Mouse (Mus musculus) bone marrow, adult 2 months (tissue): Measurements from ENCODE around the gene St8sia2. TPM values are rescaled to one million over a fixed set of nuclear protein-coding genes. Genes with fewer than 3 reads are reported as not detected.

ENCODE experiments used
- H3K27ac ChIP-seq: fragments of 200-500 bp; 2 replicates; pipeline ENCODE4 v1.5.1; 2012; ENCODE audit warnings: low read depth, mild to moderate bottlenecking, control low read depth, inconsistent platforms, low read length; ENCODE audit not compliant: control insufficient read depth, poor library complexity, insufficient read depth
- H3K4me1 ChIP-seq: fragments of 200-500 bp; 2 replicates; pipeline ENCODE4 v1.6.1; 2011; ENCODE audit warnings: low read length; ENCODE audit not compliant: control insufficient read depth, insufficient read depth
- H3K4me3 ChIP-seq: fragments of 200-500 bp; replicated peaks from 2 replicates; pipeline ENCODE3; 2011; ENCODE audit warnings: mild to moderate bottlenecking, low read depth, low read length, control low read depth; ENCODE audit not compliant: control insufficient read depth
- CTCF ChIP-seq: fragments of 200-500 bp; IDR thresholded peaks from 2 replicates; pipeline ENCODE4 v1.5.1; 2011; ENCODE audit warnings: low read length, control low read depth; ENCODE audit not compliant: control insufficient read depth, insufficient read depth
- POLR2A ChIP-seq: fragments of 200-500 bp; IDR thresholded peaks from 2 replicates; pipeline ENCODE4 v1.6.1; 2011; ENCODE audit warnings: low read depth, mild to moderate bottlenecking, control low read depth, low read length, borderline replicate concordance; ENCODE audit not compliant: control insufficient read depth
- WGBS: fragments of 180-500 bp; shearing (Covaris S2); methylation state at CpG from one replicate; pipeline ENCODE4 v1.1.7; 2018; 5-methylcytosine and 5-hydroxymethylcytosine counted together
- polyA plus RNA-seq: library from polyadenylated mRNA; stranded (reverse); fragments of >200 nt; gene quantifications from 2 replicates; pipeline ENCODE4 v1.2.4, GENCODE M21; 2011; ENCODE audit warnings: low replicate concordance; ENCODE audit not compliant: missing spikeins, insufficient read depth, insufficient read length

Gene St8sia2
- polyA plus RNA-seq, 1 experiment: not detected

DNA sequence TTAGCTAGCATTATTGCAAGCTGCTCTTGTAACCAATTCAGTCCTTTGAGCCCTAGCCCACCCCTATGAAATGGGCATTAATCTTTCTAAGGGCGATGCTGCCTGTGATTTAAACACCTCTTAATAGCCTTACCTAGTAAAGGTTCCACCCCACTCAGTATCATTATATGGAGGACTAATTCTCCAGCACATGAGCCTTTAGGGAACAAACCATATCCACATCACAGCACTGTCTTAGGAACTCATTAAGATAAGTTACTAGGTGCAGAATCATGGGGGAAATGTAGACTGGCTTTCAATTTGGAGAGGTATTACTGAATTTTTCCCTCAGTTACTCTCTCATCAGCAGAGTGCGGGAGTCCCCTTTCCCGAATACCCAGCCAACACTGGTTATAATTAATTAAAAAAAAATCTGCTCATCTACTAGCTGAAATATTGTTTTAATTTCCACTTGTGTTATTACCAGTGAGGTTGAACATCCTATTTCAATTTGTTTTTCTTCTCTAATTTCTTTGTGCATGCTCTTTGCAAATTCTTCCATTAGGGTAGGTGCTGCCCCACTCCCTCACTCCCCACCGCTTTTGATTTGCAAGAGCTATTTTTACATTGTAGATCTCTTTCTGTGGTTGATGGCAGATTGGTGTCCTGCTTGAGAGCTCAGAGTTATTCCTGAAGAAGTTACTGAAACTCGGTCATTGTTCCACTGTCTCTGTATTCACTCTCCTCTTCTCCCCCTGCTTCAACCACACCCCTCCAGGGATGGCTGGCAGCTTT, 103.9 kb downstream of the St8sia2 start:
- TF ChIP-seq CTCF: no peak
- no peak for TF ChIP-seq POLR2A
- Histone ChIP-seq H3K4me1 (no peaks in the 10 kb centered on the region), H3K27ac (no peak overlapping the region), H3K4me3 (no peak overlapping the region)
- 77% methylated on average over 5 of the region's 5 CpGs for WGBS

DNA sequence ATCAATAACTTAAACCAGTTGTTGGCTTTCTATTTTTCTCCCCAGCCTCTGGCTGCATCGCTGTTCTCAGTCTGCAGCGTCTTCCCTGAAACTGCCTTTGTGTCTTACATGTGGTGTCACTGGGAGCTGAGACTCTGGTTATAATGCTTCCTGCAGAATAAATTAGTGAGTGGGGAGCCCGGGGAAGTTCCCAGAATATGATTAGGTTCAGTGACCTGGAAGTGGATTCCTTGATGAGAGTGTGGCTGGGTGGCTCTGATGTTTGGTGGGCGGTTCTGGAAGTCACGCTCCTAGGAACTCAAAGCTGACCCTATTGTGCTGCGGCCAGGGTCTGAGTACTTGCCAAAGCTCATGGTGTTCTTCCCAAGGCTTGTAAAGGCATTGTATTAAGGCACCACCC, 119.0 kb downstream of the St8sia2 start:
- TF ChIP-seq CTCF (no peak), POLR2A (no peak)
- Histone ChIP-seq H3K27ac (no peak overlapping the region), H3K4me1 (no peaks in the 10 kb centered on the region), H3K4me3 (no peak overlapping the region)
- WGBS: 73% methylated on average over 6 of the region's 6 CpGs

DNA sequence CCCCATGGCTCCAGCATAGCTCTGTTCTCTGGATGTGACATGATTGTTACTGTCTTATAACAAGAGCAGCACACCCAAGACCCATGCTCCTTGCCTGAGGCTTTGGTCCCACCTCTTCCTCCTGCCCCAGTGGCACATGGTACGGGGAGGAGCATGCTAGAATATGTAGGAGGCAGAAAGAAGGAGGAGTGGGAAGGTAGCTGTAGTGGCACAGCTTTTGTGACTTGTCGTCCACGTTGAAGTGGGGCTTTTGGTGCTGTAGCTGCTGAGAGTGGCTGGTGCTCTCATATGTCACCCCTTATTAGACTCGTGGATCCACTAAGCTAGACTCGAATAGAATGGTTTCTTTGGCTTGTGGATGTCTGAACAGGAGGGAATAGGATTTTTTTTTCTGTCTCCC, 121.7 kb downstream of the St8sia2 start:
- Histone ChIP-seq H3K27ac (no peak overlapping the region), H3K4me1 (no peaks in the 10 kb centered on the region), H3K4me3 (no peak overlapping the region)
- no peak for TF ChIP-seq CTCF
- TF ChIP-seq POLR2A: no peak
- WGBS: 76% methylated on average over 5 of the region's 5 CpGs

DNA sequence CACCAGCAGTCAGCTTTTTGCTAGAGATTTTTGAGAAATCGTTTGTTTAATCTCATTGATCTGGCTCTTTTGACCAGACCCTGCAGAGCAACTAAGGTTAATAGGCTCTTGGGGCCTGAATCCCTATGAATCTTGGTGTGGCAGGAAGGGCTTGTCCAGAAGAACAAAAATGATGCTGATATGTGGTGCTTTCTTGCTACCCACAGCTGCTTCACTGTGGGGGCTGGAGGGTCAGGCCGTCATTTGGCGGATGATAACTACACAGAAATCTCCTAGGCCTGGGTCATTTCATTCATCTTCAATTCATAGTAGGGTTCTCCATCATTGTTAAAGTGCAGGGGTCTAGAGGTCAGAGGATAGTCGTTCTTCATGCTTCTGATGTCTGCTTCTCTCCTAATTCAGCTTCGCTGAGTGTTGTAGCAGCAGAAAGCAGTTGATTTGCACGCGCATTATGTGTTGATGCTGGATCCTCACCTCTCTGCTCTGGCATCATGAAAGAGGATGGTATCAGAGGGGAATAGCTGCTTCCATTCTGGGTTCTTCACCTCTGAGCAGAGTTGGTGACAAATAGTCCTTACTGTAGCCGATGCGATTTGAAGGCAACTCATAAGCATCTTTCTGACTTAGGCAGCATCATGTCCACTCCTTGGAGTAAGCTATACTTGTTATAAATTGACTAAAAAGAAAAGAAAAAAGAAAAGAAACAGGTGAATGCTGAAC, 122.4 kb downstream of the St8sia2 start:
- Histone ChIP-seq H3K4me1 (no peaks in the 10 kb centered on the region), H3K27ac (no peak overlapping the region), H3K4me3 (no peak overlapping the region)
- TF ChIP-seq CTCF: no peak
- no peak for TF ChIP-seq POLR2A
- WGBS: 85% methylated on average over 9 of the region's 9 CpGs

DNA sequence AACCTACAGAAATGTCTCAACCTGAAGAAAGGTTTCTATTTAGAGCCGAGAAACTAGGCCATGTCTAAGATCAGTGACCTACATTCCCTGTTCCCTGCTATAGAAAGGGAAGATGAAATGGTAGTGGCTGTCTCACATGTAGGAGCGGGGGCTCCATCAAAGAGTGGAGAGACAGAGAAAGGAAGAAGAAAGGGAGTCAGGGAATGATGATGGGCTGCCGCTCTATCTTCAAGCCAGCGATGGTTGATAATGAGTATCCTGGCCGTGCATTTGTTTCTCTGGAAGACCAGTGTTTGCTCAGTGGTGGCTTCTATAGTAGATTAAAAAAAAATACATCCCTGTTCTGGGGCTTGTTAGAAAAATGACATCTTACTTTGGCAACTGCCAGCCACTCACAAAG, 123.0 kb downstream of the St8sia2 start:
- H3K4me3 ChIP-seq: no peak overlapping the region
- H3K27ac ChIP-seq: no peak overlapping the region
- 85% methylated on average over 5 of the region's 5 CpGs for WGBS
- H3K4me1 ChIP-seq: no peaks in the 10 kb centered on the region
- TF ChIP-seq POLR2A: no peak
